Mouse (Mus musculus) forebrain, embryonic 10.5 days (tissue): ENCODE results near the gene Map2k4. TPM values are rescaled to one million over a fixed set of nuclear protein-coding genes. Genes with fewer than 3 reads are reported as not detected.

ENCODE experiments used
- DNase-seq: peaks from one replicate; pipeline ENCODE4 v3.0.0-alpha.2; 2017; ENCODE audit warnings: low spot score; ENCODE audit errors: extremely low spot score
- H3K27ac ChIP-seq: fragments of 300-500 bp; sonication (generic); 2 replicates; pipeline ENCODE4 v1.5.1; 2016; ENCODE audit warnings: mild to moderate bottlenecking
- H3K27me3 ChIP-seq: fragments of 300-500 bp; sonication (generic); 2 replicates; pipeline ENCODE4 v1.6.1; 2016; ENCODE audit warnings: mild to moderate bottlenecking; ENCODE audit not compliant: poor library complexity, severe bottlenecking
- H3K36me3 ChIP-seq: fragments of 300-500 bp; sonication (generic); replicated peaks from 2 replicates; pipeline ENCODE4 v1.6.1; 2016; ENCODE audit warnings: mild to moderate bottlenecking, moderate library complexity
- H3K4me1 ChIP-seq: fragments of 300-500 bp; sonication (generic); 2 replicates; pipeline ENCODE4 v1.6.1; 2016
- H3K4me3 ChIP-seq: fragments of 300-500 bp; sonication (generic); 2 replicates; pipeline ENCODE4 v1.5.1; 2016; ENCODE audit warnings: mild to moderate bottlenecking, moderate library complexity
- H3K9me3 ChIP-seq: fragments of 300-500 bp; sonication (generic); 2 replicates; pipeline ENCODE4 v1.6.1; 2016; ENCODE audit warnings: mild to moderate bottlenecking, moderate library complexity
- WGBS: fragments of 180-500 bp; shearing (Covaris S2); methylation state at CpG from one replicate; pipeline ENCODE4 v1.1.7; 2016; 5-methylcytosine and 5-hydroxymethylcytosine counted together
- polyA plus RNA-seq: library from polyadenylated mRNA; unstranded; fragments of >200 nt; fragmentation: Nextera tagmentation; extraction: Ambion mirVana; gene quantifications from 2 replicates; pipeline ENCODE4 v1.2.1, GENCODE M21; 2016

The Map2k4 gene
- 65.8 and 67.8 TPM in 2 replicates for polyA plus RNA-seq

GRCm38 (mm10) chr11:65788154-65788553 is at the start of gene Map2k4:
Gene Map2k4, minus strand, starts transcription at chr11:65788297.
- Histone ChIP-seq H3K4me3 (peak within 1 kb of the TSS; percentile 97), H3K9me3 (no peaks in the 10 kb centered on the region), H3K27me3 (no peaks in the 10 kb centered on the region), H3K36me3 (0 out of 2 replicates have a peak, but pooled peaks cover 5% of the 10 kb centered on the region), H3K27ac (peak within 1 kb of the TSS; percentile 98), H3K4me1 (peaks cover 21% of the 10 kb centered on the region)
- DNase-seq, result peak; percentile 96
- WGBS, result 0% methylated on average over 35 of the region's 36 CpGs

GRCm38 (mm10) chr11:65824556-65824955 is 36.5 kb upstream of the Map2k4 start:
- Histone ChIP-seq H3K4me3 (no peak overlapping the region), H3K36me3 (peaks cover 67% of the 10 kb centered on the region), H3K4me1 (no peaks in the 10 kb centered on the region), H3K9me3 (no peaks in the 10 kb centered on the region), H3K27me3 (no peaks in the 10 kb centered on the region), H3K27ac (no peak overlapping the region)
- WGBS, result 97% methylated on average over 3 of the region's 3 CpGs
- no peak for DNase-seq

DNA sequence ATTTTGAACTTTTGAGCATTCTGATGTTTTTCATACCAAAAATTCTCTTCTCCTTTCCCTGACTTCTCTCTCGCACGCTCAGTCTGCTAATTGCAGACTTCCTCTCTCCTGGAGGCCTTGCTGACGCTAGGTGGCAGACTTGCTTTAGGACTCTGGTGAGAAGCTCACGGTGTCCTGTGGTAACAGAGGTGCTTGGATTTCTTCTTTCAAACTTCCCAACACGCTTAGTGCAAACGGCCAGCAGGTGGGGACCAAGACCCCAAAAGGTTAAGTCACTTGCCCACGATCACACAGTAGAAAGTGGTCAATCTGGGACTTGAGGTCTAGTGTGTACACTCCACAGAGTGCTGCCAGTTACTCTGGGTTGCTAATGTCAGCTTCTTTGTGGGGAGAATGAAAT is 32.8 kb upstream of the Map2k4 start:
- H3K4me1 ChIP-seq, result peaks cover 4% of the 10 kb centered on the region; the same call in 1 of the 2 replicates
- H3K36me3 ChIP-seq, result peaks cover 54% of the 10 kb centered on the region
- no peaks in the 10 kb centered on the region for H3K9me3 ChIP-seq
- H3K4me3 ChIP-seq, result no peak overlapping the region
- DNase-seq, result peak; percentile 57
- no peaks in the 10 kb centered on the region for H3K27me3 ChIP-seq
- 13% methylated on average over 7 of the region's 7 CpGs for WGBS
- H3K27ac ChIP-seq, result no peak overlapping the region

GRCm38 (mm10) chr11:65820280-65820679 is 32.2 kb upstream of the Map2k4 start:
- DNase-seq, result no peak
- no peaks in the 10 kb centered on the region for H3K9me3 ChIP-seq
- peaks cover 58% of the 10 kb centered on the region for H3K36me3 ChIP-seq
- H3K4me1 ChIP-seq, result peaks cover 4% of the 10 kb centered on the region; the same call in 1 of the 2 replicates
- 76% methylated on average over 5 of the region's 5 CpGs for WGBS
- no peak overlapping the region for H3K27ac ChIP-seq
- no peak overlapping the region for H3K4me3 ChIP-seq
- no peaks in the 10 kb centered on the region for H3K27me3 ChIP-seq

- Histone ChIP-seq H3K36me3 (peaks cover 55% of the 10 kb centered on the region), H3K27me3 (no peaks in the 10 kb centered on the region), H3K27ac (no peak overlapping the region), H3K4me3 (no peak overlapping the region), H3K4me1 (peaks cover 4% of the 10 kb centered on the region; the same call in 1 of the 2 replicates), H3K9me3 (no peaks in the 10 kb centered on the region)
- WGBS, result 84% methylated on average over 1 of the region's 1 CpGs
- no peak for DNase-seq
Observed at GRCm38 (mm10) chr11:65818193-65818592, 30.1 kb upstream of the Map2k4 start.

DNA sequence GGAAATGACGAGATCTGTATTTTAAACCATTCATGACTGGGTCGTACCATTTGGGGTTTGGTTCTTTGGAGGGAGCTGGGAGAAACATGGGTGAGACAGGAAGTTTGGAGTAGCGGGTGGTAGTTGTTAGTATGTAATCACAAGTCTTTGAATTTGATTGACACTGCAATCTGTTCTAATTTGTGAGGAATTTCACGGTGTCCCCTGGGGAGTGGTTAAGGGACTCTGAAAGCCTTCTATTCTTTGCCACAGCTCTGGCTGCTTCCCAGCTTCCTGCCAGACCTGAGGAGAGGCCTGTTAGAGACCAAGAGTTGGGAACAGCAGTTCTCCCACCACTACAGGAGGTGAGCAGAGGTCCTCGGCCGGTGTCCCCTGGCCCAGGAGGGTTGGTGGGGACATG is 28.1 kb upstream of the Map2k4 start:
- no peak for DNase-seq
- Histone ChIP-seq H3K4me1 (peaks cover 22% of the 10 kb centered on the region), H3K27ac (no peak overlapping the region), H3K4me3 (no peak overlapping the region), H3K36me3 (peaks cover 39% of the 10 kb centered on the region), H3K9me3 (no peaks in the 10 kb centered on the region), H3K27me3 (no peaks in the 10 kb centered on the region)
- WGBS, result 62% methylated on average over 6 of the region's 6 CpGs

DNA sequence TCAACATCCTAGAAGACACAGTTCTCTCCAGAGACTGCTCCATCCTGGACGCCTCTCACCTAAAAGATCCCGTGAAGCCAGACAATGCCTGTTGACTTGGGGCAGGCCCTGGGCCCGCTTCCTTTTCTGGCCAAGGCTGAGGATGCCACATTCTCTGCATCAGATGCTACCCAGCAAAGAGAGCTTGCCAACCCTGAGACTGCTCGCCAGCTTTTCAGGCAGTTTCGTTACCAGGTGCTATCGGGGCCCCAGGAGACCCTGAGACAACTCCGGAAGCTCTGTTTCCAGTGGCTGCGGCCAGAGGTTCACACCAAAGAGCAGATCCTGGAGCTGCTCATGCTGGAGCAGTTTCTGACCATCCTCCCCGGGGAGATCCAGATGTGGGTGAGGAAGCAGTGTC is 26.3 kb upstream of the Map2k4 start:
- H3K27ac ChIP-seq, result no peak overlapping the region
- H3K36me3 ChIP-seq, result peaks cover 34% of the 10 kb centered on the region
- peaks cover 22% of the 10 kb centered on the region for H3K4me1 ChIP-seq
- no peaks in the 10 kb centered on the region for H3K27me3 ChIP-seq
- WGBS, result 90% methylated on average over 9 of the region's 9 CpGs
- no peak for DNase-seq
- H3K4me3 ChIP-seq, result no peak overlapping the region
- no peaks in the 10 kb centered on the region for H3K9me3 ChIP-seq

- peaks cover 26% of the 10 kb centered on the region for H3K36me3 ChIP-seq
- 21% methylated on average over 5 of the region's 5 CpGs for WGBS
- no peak overlapping the region for H3K4me3 ChIP-seq
- H3K27ac ChIP-seq, result 0 out of 2 replicates have a peak overlapping the region, but pooled peaks have one; percentile 35
- H3K4me1 ChIP-seq, result peaks cover 34% of the 10 kb centered on the region
- H3K9me3 ChIP-seq, result no peaks in the 10 kb centered on the region
- DNase-seq, result no peak
- no peaks in the 10 kb centered on the region for H3K27me3 ChIP-seq
Observed at GRCm38 (mm10) chr11:65812088-65812487, 24.0 kb upstream of the Map2k4 start.

- Histone ChIP-seq H3K36me3 (no peaks in the 10 kb centered on the region), H3K27ac (peak overlapping the region; percentile 91), H3K27me3 (0 out of 2 replicates have a peak, but pooled peaks cover 6% of the 10 kb centered on the region), H3K4me1 (peaks cover 33% of the 10 kb centered on the region), H3K4me3 (peak overlapping the region; percentile 80), H3K9me3 (no peaks in the 10 kb centered on the region)
- WGBS, result 50% methylated on average over 7 of the region's 7 CpGs
- DNase-seq, result no peak
Observed at GRCm38 (mm10) chr11:65807601-65808000, 19.5 kb upstream of the Map2k4 start.

GRCm38 (mm10) chr11:65806909-65807504 is 18.9 kb upstream of the Map2k4 start, which contains the start of gene Zkscan6:
Gene Zkscan6, plus strand, starts transcription at chr11:65807175.
- Histone ChIP-seq H3K4me3 (peak within 1 kb of the TSS; percentile 80), H3K27me3 (0 out of 2 replicates have a peak, but pooled peaks cover 6% of the 10 kb centered on the region), H3K4me1 (peaks cover 27% of the 10 kb centered on the region), H3K36me3 (no peaks in the 10 kb centered on the region), H3K27ac (peak within 1 kb of the TSS; percentile 91), H3K9me3 (no peaks in the 10 kb centered on the region)
- under 1% methylated on average over 54 of the region's 58 CpGs for WGBS
- DNase-seq, result peak; percentile 97

DNA sequence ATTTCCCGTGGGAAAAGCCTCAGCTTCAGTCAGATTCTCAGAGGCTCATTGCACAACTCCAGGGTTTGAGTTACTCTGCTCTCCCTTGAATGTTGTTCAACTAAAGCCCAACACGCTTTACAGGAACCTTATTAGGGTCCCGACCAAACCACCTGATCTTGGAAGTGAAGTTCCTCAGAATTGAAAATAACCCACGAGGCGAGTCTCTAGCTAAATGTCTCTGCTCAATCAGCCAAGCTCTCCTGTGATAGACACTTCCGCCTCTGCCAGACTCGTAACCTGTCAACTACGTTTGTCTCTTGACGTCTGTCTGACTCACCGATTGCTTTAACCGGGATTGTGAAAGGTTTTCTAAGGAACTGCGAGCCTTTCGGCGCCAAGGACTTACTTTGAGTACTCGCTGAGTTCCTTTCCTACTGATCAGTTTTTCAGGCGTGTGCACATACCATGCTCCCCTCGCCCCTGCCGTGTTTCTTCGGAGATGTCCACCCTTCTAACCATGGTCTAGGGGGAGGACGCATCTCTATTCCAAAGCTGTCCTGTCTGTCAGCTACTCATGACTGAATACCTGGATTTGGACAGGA is 18.3 kb upstream of the Map2k4 start:
- 2% methylated on average over 20 of the region's 20 CpGs for WGBS
- H3K27me3 ChIP-seq, result 0 out of 2 replicates have a peak, but pooled peaks cover 6% of the 10 kb centered on the region
- H3K4me1 ChIP-seq, result peaks cover 21% of the 10 kb centered on the region
- no peak for DNase-seq
- no peaks in the 10 kb centered on the region for H3K36me3 ChIP-seq
- H3K27ac ChIP-seq, result peak overlapping the region; percentile 91
- peak overlapping the region; percentile 80 for H3K4me3 ChIP-seq
- no peaks in the 10 kb centered on the region for H3K9me3 ChIP-seq

DNA sequence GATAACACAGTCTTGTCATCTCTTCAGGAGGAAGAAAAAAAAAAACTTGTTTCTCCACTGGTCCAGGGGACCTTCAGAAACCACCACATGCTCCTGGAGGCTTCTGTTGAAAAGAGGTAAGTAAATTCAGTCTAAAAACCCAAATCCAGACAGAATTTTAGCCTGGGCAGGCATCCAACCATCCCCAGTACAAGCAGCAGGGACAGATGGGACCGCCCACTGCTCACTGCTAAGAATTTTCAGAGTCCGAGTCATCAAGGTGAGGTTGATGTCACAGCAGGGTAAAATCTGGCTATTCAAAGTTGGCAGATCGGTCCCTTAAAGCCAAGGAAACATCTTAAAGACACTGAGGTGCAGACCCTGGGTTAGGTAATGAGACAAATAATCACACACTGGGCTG is 13.8 kb upstream of the Map2k4 start:
- no peaks in the 10 kb centered on the region for H3K36me3 ChIP-seq
- H3K9me3 ChIP-seq, result no peaks in the 10 kb centered on the region
- no peak for DNase-seq
- H3K27me3 ChIP-seq, result 0 out of 2 replicates have a peak, but pooled peaks cover 6% of the 10 kb centered on the region
- no peak overlapping the region for H3K27ac ChIP-seq
- no peak overlapping the region for H3K4me3 ChIP-seq
- 67% methylated on average over 3 of the region's 3 CpGs for WGBS
- peaks cover 6% of the 10 kb centered on the region; the same call in 1 of the 2 replicates for H3K4me1 ChIP-seq

DNA sequence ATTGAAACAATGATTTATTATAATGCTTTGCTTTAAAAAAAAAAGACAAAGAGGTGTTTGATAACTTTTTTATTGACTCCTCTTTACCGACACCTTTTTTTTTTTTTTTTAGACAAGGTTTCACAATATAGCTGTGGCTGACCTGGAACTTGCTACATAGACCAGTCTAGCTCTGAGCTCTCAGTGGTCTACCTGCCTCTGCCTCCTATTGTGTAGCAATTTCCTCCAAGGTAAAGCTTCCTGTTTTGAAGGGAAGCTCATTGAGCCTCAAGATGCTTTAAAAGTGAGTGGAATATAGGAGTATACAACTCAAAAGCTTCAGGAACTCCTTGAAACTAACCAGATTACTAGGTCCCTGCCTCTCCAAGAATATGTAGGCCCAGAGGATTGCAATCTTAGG is 7.8 kb upstream of the Map2k4 start:
- Histone ChIP-seq H3K4me1 (no peaks in the 10 kb centered on the region), H3K27me3 (no peaks in the 10 kb centered on the region), H3K9me3 (no peaks in the 10 kb centered on the region), H3K36me3 (no peaks in the 10 kb centered on the region), H3K4me3 (no peak overlapping the region), H3K27ac (no peak overlapping the region)
- no peak for DNase-seq
- 88% methylated on average over 1 of the region's 1 CpGs for WGBS
